Mouse (Mus musculus) myocyte (in vitro differentiated cells): ENCODE data around the gene Nmur1. TPM values are rescaled to one million over a fixed set of nuclear protein-coding genes. Genes with fewer than 3 reads are reported as not detected.

Source experiments
- H3K27me3 ChIP-seq: one replicate; pipeline ENCODE4 v1.6.1; 2011; ENCODE audit not compliant: control insufficient read depth, insufficient read depth, insufficient read length
- H3K36me3 ChIP-seq: one replicate; pipeline ENCODE4 v1.6.1; 2011; ENCODE audit not compliant: control insufficient read depth, insufficient read depth
- H3K4me2 ChIP-seq: one replicate; pipeline ENCODE4 v1.6.1; 2011; ENCODE audit warnings: low read depth, control low read depth
- H3K4me3 ChIP-seq: one replicate; pipeline ENCODE4 v1.5.1; 2011; ENCODE audit warnings: mild to moderate bottlenecking, control low read depth, moderate library complexity
- H3K79me2 ChIP-seq: one replicate; pipeline ENCODE4 v1.6.1; 2011; ENCODE audit not compliant: control insufficient read depth, insufficient read depth
- H3ac ChIP-seq: one replicate; pipeline ENCODE4 v1.6.1; 2011; ENCODE audit not compliant: control insufficient read depth, insufficient read length
- CEBPB ChIP-seq: IDR thresholded peaks from 2 replicates; pipeline ENCODE4 v1.6.1; 2011; ENCODE audit warnings: mild to moderate bottlenecking, moderate library complexity; ENCODE audit not compliant: poor library complexity, insufficient read depth, severe bottlenecking
- E2F4 ChIP-seq: IDR thresholded peaks from one replicate; pipeline ENCODE4 v1.6.1; 2011; ENCODE audit warnings: mild to moderate bottlenecking, control low read depth, moderate library complexity; ENCODE audit not compliant: insufficient read depth
- MAX ChIP-seq: IDR thresholded peaks from one replicate; pipeline ENCODE4 v1.6.1; 2011; ENCODE audit warnings: low read depth, mild to moderate bottlenecking, control low read depth
- MYOD1 ChIP-seq, 3 experiments: IDR thresholded peaks; one replicate each; pipeline ENCODE4 v1.6.1; 2011; ENCODE audit warnings: control low read depth in 2 of 3, low read depth in 2 of 3, mild to moderate bottlenecking in 2 of 3, moderate library complexity in 1 of 3; ENCODE audit not compliant: insufficient read length in 2 of 3, control insufficient read depth in 1 of 3
- MYOG ChIP-seq, 3 experiments: IDR thresholded peaks; one replicate each; pipeline ENCODE4 v1.6.1; 2011; ENCODE audit warnings: control low read depth in 2 of 3, low read depth in 2 of 3, mild to moderate bottlenecking in 2 of 3; ENCODE audit not compliant: insufficient read length in 2 of 3, control insufficient read depth in 1 of 3, insufficient read depth in 1 of 3
- POLR2A ChIP-seq: IDR thresholded peaks from one replicate; pipeline ENCODE4 v1.6.1; 2011; ENCODE audit warnings: low read depth, mild to moderate bottlenecking, control low read depth, moderate library complexity; ENCODE audit not compliant: insufficient read length
- POLR2AphosphoS2 ChIP-seq: IDR thresholded peaks from one replicate; pipeline ENCODE4 v1.6.1; 2011; ENCODE audit warnings: low read depth, control low read depth; ENCODE audit not compliant: insufficient read length
- REST ChIP-seq: IDR thresholded peaks from one replicate; pipeline ENCODE4 v1.6.1; 2011; ENCODE audit warnings: mild to moderate bottlenecking, control low read depth, moderate library complexity; ENCODE audit not compliant: insufficient read depth, insufficient read length
- SRF ChIP-seq: IDR thresholded peaks from one replicate; pipeline ENCODE4 v1.6.1; 2011; ENCODE audit warnings: low read depth; ENCODE audit not compliant: control insufficient read depth, insufficient read length
- TCF12 ChIP-seq: IDR thresholded peaks from one replicate; pipeline ENCODE4 v1.6.1; 2011; ENCODE audit warnings: mild to moderate bottlenecking, control low read depth; ENCODE audit not compliant: poor library complexity, insufficient read depth, severe bottlenecking
- TCF3 ChIP-seq: IDR thresholded peaks from one replicate; pipeline ENCODE4 v1.6.1; 2011; ENCODE audit warnings: low read depth, control low read depth; ENCODE audit not compliant: insufficient read length
- USF1 ChIP-seq: IDR thresholded peaks from one replicate; pipeline ENCODE4 v1.6.1; 2011; ENCODE audit warnings: low read depth, mild to moderate bottlenecking, control low read depth, moderate library complexity
- polyA plus RNA-seq: library from polyadenylated mRNA; unstranded; fragments of >200 nt; fragmentation: generic; extraction: Trizol; gene quantifications from one replicate; pipeline ENCODE4 v1.2.1, GENCODE M21; 2012; ENCODE audit warnings: missing spikeins

The Nmur1 gene
- polyA plus RNA-seq, 1 experiment, result not detected

DNA sequence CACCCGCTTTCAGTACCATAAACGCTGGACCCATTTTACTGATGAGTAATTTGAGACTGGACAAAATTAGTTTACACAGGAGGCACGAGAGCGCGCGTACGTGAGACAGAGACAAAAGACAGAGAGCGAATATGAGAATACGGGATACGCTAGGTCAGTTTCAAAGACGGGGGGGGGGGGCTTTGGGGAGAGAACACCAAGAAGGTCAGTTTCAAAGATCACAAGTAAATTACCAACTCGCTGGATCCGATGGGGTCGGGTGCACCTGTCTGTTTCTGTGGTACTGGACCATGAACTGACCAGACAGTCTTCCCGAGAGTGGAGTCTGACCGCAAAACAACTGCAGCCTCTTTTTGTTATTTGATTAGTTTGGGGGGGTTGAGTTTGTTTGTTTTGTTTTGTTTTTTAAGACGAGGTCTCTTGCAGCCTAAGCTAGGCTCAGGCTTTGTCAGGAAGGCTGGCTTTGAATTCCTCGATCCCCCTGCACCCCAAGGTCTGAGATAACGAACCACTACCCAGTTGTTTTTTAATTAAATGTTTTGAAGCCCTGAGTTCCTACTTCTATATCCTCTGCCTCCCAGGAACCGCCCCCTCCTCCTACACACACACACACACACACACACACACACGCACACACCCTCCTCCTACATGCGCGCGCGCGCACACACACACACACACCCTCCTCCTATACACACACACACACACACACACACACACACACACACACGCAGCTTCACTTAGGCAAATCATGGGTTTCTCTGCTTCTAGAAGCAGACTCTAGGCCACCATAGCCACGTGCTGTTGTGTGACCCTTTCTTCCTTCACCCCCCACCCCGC is 15.1 kb upstream of the Nmur1 start:
- Histone ChIP-seq H3K4me2 (peak overlapping the region; percentile 94), H3K27me3 (no peaks in the 10 kb centered on the region), H3K4me3 (peak overlapping the region; percentile 50), H3ac (peak overlapping the region; percentile 92), H3K79me2 (no peaks in the 10 kb centered on the region), H3K36me3 (no peaks in the 10 kb centered on the region)
- TF ChIP-seq E2F4 (no peak), REST (no peak), CEBPB (no peak), MAX (no peak), MYOD1 (IDR thresholded peaks at IDR 0.05; ENCODE audit: control insufficient read depth in 1 of 3, insufficient read length in 2 of 3, low read depth in 2 of 3) (peak in 2 of 3 experiments; percentile 74 to 81), SRF (no peak), USF1 (peak; percentile 17), TCF12 (no peak), TCF3 (no peak), POLR2AphosphoS2 (no peak), POLR2A (peak; percentile 43), MYOG (IDR thresholded peaks at IDR 0.05; ENCODE audit: control insufficient read depth in 1 of 3, insufficient read depth in 1 of 3, insufficient read length in 2 of 3, low read depth in 2 of 3) (peak in 2 of 3 experiments; percentile 49 to 72)

DNA sequence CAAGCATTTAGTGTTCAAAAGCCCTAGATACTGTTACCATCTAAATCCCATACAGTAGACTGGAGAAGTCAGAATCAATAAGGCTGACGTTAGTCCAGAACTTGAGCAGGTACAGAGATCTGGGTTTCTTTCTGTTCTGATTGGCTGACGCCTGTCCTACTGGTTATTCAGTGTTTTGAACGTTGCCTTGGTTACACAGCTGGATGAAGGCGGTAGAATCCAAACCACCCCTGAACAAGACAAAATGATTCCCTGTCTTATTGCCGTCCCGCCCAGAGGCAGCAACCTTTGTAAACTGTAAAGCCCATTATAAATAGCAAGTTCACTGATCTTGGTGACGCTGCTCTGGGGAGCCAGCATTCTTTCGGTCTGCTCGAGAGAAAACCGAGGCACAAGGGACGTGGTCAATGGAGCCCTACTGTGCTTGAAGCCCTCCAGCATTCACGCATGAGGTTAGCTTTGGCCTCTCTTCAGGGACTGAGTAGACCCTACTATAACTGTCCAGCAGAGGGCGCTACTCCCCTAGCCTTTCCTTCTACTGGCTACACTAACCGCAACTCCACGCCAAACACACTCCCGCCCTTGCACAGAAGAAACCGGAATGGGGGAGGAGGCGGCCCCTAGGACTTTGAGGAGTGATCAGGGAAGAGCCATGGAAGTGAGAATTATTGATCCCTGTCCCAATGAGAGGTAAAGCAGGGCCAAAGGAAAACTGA is 14.3 kb upstream of the Nmur1 start:
- H3K79me2 ChIP-seq, result no peaks in the 10 kb centered on the region
- TF ChIP-seq POLR2A (peak; percentile 47), USF1 (no peak), E2F4 (peak; percentile 57)
- peak overlapping the region; percentile 50 for H3K4me3 ChIP-seq
- H3ac ChIP-seq, result no peak overlapping the region
- H3K27me3 ChIP-seq, result no peaks in the 10 kb centered on the region
- H3K4me2 ChIP-seq, result peak overlapping the region; percentile 94
- H3K36me3 ChIP-seq, result no peaks in the 10 kb centered on the region

DNA sequence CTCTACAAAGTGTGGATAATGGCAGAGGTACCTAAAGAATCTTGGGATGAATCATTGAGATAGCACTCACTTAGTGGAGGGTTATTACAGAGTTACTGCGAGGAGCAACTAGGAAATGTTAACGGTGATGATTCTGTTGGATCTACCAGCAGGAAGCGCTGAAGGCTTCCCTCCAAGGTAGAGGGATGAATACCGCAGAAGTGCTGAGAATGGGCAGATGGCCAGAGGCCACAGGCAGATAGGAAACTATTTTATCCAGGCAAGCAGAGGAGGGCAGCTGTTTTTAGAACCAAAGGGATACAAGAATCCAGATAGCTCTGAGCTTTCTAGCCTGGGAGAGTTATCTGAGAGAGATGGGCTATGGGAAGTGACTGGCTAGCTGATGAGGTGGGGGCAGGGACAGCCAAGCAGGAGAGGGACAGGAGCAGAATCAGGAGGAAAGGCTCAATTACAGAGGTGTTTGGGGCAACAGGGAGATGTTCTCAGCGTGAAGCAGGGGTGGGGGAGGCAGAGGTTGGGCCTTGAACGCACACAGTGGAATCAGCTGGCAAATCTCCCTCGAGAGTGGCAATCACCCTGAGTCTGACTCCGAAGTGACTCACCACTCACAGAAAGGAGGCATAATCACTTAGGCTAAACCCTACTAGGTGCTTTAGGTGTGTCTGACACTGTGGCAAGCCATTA is 13.6 kb upstream of the Nmur1 start:
- H3ac ChIP-seq, result no peak overlapping the region
- H3K79me2 ChIP-seq, result no peaks in the 10 kb centered on the region
- no peaks in the 10 kb centered on the region for H3K27me3 ChIP-seq
- H3K4me3 ChIP-seq, result peak overlapping the region; percentile 50
- TF ChIP-seq REST (no peak), MYOD1 (IDR thresholded peaks at IDR 0.05; ENCODE audit: control insufficient read depth in 1 of 3, insufficient read length in 2 of 3, low read depth in 2 of 3) (no peak)
- no peaks in the 10 kb centered on the region for H3K36me3 ChIP-seq
- peak overlapping the region; percentile 94 for H3K4me2 ChIP-seq

DNA sequence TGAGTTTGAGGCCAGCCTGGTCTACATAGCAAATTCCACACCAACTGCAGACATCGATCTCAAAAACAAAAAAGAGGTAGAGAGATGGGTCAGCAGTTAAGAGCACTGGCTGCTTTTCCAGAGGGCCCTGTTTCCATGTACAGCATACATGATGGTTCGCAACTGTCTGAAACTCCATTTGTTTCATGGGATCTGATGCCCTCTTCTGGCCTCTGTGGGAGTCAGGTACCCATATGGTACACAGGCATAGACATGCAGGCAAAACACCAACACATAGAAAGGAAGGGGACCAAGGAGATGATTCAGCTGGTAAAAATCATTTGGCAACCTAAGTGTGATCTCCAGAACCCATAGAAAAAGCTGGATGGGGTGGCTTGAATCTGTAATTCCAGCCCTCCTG is 12.5 kb upstream of the Nmur1 start:
- no peaks in the 10 kb centered on the region for H3K36me3 ChIP-seq
- H3K4me2 ChIP-seq, result peak overlapping the region; percentile 49
- no peak overlapping the region for H3ac ChIP-seq
- TF ChIP-seq MYOD1 (IDR thresholded peaks at IDR 0.05; ENCODE audit: control insufficient read depth in 1 of 3, insufficient read length in 2 of 3, low read depth in 2 of 3) (no peak), POLR2AphosphoS2 (no peak)
- no peaks in the 10 kb centered on the region for H3K79me2 ChIP-seq
- H3K27me3 ChIP-seq, result no peaks in the 10 kb centered on the region
- H3K4me3 ChIP-seq, result no peak overlapping the region

DNA sequence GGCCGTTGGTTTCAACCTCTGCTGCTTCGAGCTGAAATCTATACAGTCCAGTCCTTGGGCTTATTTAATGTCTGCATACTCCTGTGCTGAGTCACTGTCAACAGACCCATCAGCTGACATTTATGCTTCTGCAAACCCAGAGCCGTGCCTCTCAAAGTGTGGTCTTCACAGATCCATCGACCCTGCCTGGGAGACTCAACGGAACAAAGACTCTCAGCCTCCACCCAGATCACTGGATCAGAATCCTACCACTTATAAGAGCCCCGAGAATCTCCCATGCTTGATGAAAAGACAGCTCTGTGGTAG is 11.9 kb upstream of the Nmur1 start:
- Histone ChIP-seq H3K79me2 (no peaks in the 10 kb centered on the region), H3K27me3 (no peaks in the 10 kb centered on the region), H3K36me3 (no peaks in the 10 kb centered on the region), H3K4me3 (no peak overlapping the region), H3ac (no peak overlapping the region), H3K4me2 (peak overlapping the region; percentile 49)
- TF ChIP-seq MYOG (IDR thresholded peaks at IDR 0.05; ENCODE audit: control insufficient read depth in 1 of 3, insufficient read depth in 1 of 3, insufficient read length in 2 of 3, low read depth in 2 of 3) (no peak), USF1 (peak; percentile 43)
